Mouse (Mus musculus): ENCODE measurements around the gene Art3. TPM values are rescaled to one million over a fixed set of nuclear protein-coding genes. Genes with fewer than 3 reads are reported as not detected.

Gene Art3
- polyA plus RNA-seq (2014; fragmentation: Nextera tagmentation; extraction: Ambion mirVana) = 1.9 and 4.0 TPM in 2 replicates

DNA sequence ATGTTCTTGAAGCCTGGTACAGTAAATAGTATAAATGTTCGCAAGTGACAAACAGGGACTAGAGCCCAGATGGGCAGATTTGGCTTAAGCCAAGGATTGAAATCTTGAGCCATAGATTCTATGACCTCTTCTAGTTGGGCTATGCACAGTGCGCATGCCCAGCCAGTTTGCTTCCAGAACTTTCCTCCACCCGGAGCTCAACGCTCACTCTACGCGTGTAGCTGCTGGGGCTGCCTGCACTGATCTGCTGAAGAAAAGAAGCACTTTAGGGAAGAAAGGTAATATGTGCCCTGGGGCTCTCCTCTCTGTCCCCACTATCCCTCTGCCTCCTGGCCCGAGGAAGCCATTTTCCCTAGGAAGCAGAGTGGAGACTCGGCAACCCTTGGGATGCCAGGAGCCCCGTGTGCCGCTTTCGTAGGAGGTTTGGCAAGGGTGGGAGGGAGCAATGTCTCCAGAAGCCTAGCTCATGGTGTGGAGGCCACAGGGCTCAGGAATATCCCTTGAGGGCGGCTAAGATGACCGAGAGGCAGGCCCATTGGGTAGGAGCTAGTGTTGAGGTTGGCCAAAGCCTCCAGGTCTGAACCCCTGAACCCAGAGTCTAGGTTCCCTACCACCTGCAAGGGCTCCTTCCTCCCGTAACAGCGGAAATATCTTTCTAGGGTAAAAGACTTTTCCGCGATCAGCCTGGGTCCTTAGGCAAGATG, at the start of gene Art3:
Gene Art3, plus strand, starts transcription at position 193 of the 704 bp plus-strand sequence.
- H3K9me3 ChIP-seq (ENCODE audit: control insufficient read depth, low read depth, low read length) = no peaks in the 10 kb centered on the region
- peak; percentile 44; the same call in 1 of the 2 replicates for ATAC-seq (ENCODE audit: insufficient number of reproducible peaks, insufficient read depth, low FRiP score, low read depth)
- H3K4me2 ChIP-seq (replicated peaks; ENCODE audit: low read depth, low read length) = peak within 1 kb of the TSS; percentile 22
- H3K4me3 ChIP-seq (ENCODE audit: low read depth, low read length) = no peak within 1 kb of the TSS
- no peaks in the 10 kb centered on the region for H3K36me3 ChIP-seq (ENCODE audit: control insufficient read depth, insufficient read depth, low read length)
- no peak within 1 kb of the TSS for H3K9ac ChIP-seq (replicated peaks; ENCODE audit: low read depth, low read length)
- H3K4me1 ChIP-seq (ENCODE audit: control insufficient read depth, insufficient read depth, low read length) = peaks cover 9% of the 10 kb centered on the region; the same call in 1 of the 2 replicates
- 88% methylated on average over 17 of the region's 17 CpGs for WGBS
- peak within 1 kb of the TSS; percentile 94 for H3K27ac ChIP-seq (ENCODE audit: low read length)
- H3K27me3 ChIP-seq (ENCODE audit: control insufficient read depth, insufficient read depth, low read length) = no peaks in the 10 kb centered on the region

GRCm38 (mm10) chr5:92282571-92282970, 49.1 kb upstream of the Art3 start:
- Histone ChIP-seq H3K9me3 (ENCODE audit: control insufficient read depth, low read depth, low read length) (no peaks in the 10 kb centered on the region), H3K27me3 (ENCODE audit: control insufficient read depth, insufficient read depth, low read length) (no peaks in the 10 kb centered on the region), H3K4me3 (ENCODE audit: low read depth, low read length) (no peak overlapping the region), H3K9ac (replicated peaks; ENCODE audit: low read depth, low read length) (no peak overlapping the region), H3K4me2 (replicated peaks; ENCODE audit: low read depth, low read length) (no peak overlapping the region), H3K36me3 (ENCODE audit: control insufficient read depth, insufficient read depth, low read length) (peaks cover 19% of the 10 kb centered on the region), H3K27ac (ENCODE audit: low read length) (no peak overlapping the region), H3K4me1 (ENCODE audit: control insufficient read depth, insufficient read depth, low read length) (no peaks in the 10 kb centered on the region)
- 76% methylated on average over 4 of the region's 4 CpGs for WGBS
- ATAC-seq (ENCODE audit: insufficient number of reproducible peaks, insufficient read depth, low FRiP score, low read depth) = no peak

DNA sequence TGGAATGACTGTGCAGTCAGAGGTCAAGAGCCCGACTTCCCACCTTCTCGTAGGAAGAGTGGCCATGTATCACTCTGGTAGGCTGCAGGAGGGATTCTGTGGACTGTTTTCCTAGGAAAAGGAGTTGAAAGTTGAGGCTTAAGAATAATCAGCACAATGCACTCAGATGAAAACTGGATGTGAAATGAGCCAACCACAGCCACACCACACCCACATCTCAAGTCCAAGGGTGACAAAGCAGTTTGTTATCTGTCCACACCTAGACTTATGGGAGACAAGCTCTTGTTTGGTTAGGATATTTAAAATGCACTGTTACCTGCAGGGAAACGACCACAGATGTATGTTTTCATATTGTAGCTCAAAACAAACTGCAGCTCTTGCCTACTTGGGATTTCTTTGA, 48.5 kb upstream of the Art3 start:
- 45% methylated on average over 3 of the region's 3 CpGs for WGBS
- H3K36me3 ChIP-seq (ENCODE audit: control insufficient read depth, insufficient read depth, low read length) = peaks cover 22% of the 10 kb centered on the region
- no peaks in the 10 kb centered on the region for H3K4me1 ChIP-seq (ENCODE audit: control insufficient read depth, insufficient read depth, low read length)
- ATAC-seq (ENCODE audit: insufficient number of reproducible peaks, insufficient read depth, low FRiP score, low read depth) = no peak
- no peak overlapping the region for H3K27ac ChIP-seq (ENCODE audit: low read length)
- H3K9ac ChIP-seq (replicated peaks; ENCODE audit: low read depth, low read length) = no peak overlapping the region
- no peaks in the 10 kb centered on the region for H3K27me3 ChIP-seq (ENCODE audit: control insufficient read depth, insufficient read depth, low read length)
- H3K4me2 ChIP-seq (replicated peaks; ENCODE audit: low read depth, low read length) = no peak overlapping the region
- H3K4me3 ChIP-seq (ENCODE audit: low read depth, low read length) = no peak overlapping the region
- H3K9me3 ChIP-seq (ENCODE audit: control insufficient read depth, low read depth, low read length) = no peaks in the 10 kb centered on the region

DNA sequence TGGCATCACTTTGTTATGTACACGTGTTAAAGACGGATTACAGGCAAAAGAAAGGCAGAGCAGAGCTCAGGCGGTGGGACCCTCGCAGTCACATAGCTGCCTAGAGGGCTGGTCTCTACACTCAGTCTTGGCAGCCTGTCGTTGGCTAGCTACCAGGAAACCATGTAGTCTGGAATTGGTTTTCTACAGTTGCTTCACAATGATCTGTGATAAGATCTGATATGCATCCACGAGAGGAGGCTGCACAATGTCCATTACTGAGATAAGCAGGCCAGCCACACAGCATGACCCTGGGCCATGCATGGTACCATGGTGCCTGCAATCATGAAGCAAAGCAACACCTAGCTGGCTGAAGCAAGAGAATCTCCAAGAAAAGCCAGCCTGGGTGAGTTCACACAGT, 43.8 kb upstream of the Art3 start:
- Histone ChIP-seq H3K4me1 (ENCODE audit: control insufficient read depth, insufficient read depth, low read length) (no peaks in the 10 kb centered on the region), H3K27ac (ENCODE audit: low read length) (no peak overlapping the region), H3K4me2 (replicated peaks; ENCODE audit: low read depth, low read length) (no peak overlapping the region), H3K9me3 (ENCODE audit: control insufficient read depth, low read depth, low read length) (no peaks in the 10 kb centered on the region), H3K27me3 (ENCODE audit: control insufficient read depth, insufficient read depth, low read length) (no peaks in the 10 kb centered on the region), H3K4me3 (ENCODE audit: low read depth, low read length) (no peak overlapping the region), H3K36me3 (ENCODE audit: control insufficient read depth, insufficient read depth, low read length) (peaks cover 58% of the 10 kb centered on the region), H3K9ac (replicated peaks; ENCODE audit: low read depth, low read length) (no peak overlapping the region)
- 84% methylated on average over 6 of the region's 6 CpGs for WGBS
- no peak for ATAC-seq (ENCODE audit: insufficient number of reproducible peaks, insufficient read depth, low FRiP score, low read depth)

- H3K27me3 ChIP-seq (ENCODE audit: control insufficient read depth, insufficient read depth, low read length) = no peaks in the 10 kb centered on the region
- H3K9ac ChIP-seq (replicated peaks; ENCODE audit: low read depth, low read length) = no peak overlapping the region
- WGBS = 86% methylated on average over 6 of the region's 6 CpGs
- H3K36me3 ChIP-seq (ENCODE audit: control insufficient read depth, insufficient read depth, low read length) = peaks cover 80% of the 10 kb centered on the region
- peak; percentile 37; the same call in 1 of the 2 replicates for ATAC-seq (ENCODE audit: insufficient number of reproducible peaks, insufficient read depth, low FRiP score, low read depth)
- no peaks in the 10 kb centered on the region for H3K9me3 ChIP-seq (ENCODE audit: control insufficient read depth, low read depth, low read length)
- H3K27ac ChIP-seq (ENCODE audit: low read length) = no peak overlapping the region
- H3K4me1 ChIP-seq (ENCODE audit: control insufficient read depth, insufficient read depth, low read length) = no peaks in the 10 kb centered on the region
- H3K4me2 ChIP-seq (replicated peaks; ENCODE audit: low read depth, low read length) = no peak overlapping the region
- H3K4me3 ChIP-seq (ENCODE audit: low read depth, low read length) = no peak overlapping the region
These were observed 39.8 kb upstream of the Art3 start for GRCm38 (mm10) chr5:92291652-92292414.

DNA sequence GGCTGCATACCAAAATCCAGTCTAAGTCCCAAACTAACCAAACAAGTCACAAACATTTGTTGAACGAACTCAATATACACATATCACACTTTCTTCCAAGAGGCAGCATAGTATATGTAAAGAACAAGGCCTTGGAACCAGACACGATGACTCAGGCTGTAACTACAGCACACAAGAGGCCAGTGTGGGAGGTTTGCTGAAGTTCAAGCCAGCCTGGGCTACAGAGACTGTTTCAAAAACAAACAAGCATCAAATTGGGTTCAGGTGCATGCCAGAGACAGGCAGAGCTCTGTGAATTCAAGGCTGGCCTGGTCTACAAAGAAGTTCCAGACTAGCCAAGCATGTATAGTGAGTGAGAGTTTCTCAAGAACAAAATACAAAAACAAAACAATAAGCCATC, 37.1 kb upstream of the Art3 start:
- Histone ChIP-seq H3K27me3 (ENCODE audit: control insufficient read depth, insufficient read depth, low read length) (no peaks in the 10 kb centered on the region), H3K36me3 (ENCODE audit: control insufficient read depth, insufficient read depth, low read length) (peaks cover 77% of the 10 kb centered on the region), H3K9ac (replicated peaks; ENCODE audit: low read depth, low read length) (no peak overlapping the region), H3K4me1 (ENCODE audit: control insufficient read depth, insufficient read depth, low read length) (no peaks in the 10 kb centered on the region), H3K4me3 (ENCODE audit: low read depth, low read length) (no peak overlapping the region), H3K27ac (ENCODE audit: low read length) (no peak overlapping the region), H3K4me2 (replicated peaks; ENCODE audit: low read depth, low read length) (no peak overlapping the region), H3K9me3 (ENCODE audit: control insufficient read depth, low read depth, low read length) (no peaks in the 10 kb centered on the region)
- 92% methylated on average over 2 of the region's 2 CpGs for WGBS
- ATAC-seq (ENCODE audit: insufficient number of reproducible peaks, insufficient read depth, low FRiP score, low read depth) = no peak

GRCm38 (mm10) chr5:92302149-92302840, 29.3 kb upstream of the Art3 start:
- no peaks in the 10 kb centered on the region for H3K9me3 ChIP-seq (ENCODE audit: control insufficient read depth, low read depth, low read length)

GRCm38 (mm10) chr5:92304291-92304690, 27.3 kb upstream of the Art3 start:
- H3K36me3 ChIP-seq (ENCODE audit: control insufficient read depth, insufficient read depth, low read length) = peaks cover 55% of the 10 kb centered on the region
- H3K4me3 ChIP-seq (ENCODE audit: low read depth, low read length) = no peak overlapping the region
- no peak for ATAC-seq (ENCODE audit: insufficient number of reproducible peaks, insufficient read depth, low FRiP score, low read depth)
- H3K9me3 ChIP-seq (ENCODE audit: control insufficient read depth, low read depth, low read length) = no peaks in the 10 kb centered on the region
- H3K4me2 ChIP-seq (replicated peaks; ENCODE audit: low read depth, low read length) = no peak overlapping the region
- peaks cover 7% of the 10 kb centered on the region; the same call in 1 of the 2 replicates for H3K4me1 ChIP-seq (ENCODE audit: control insufficient read depth, insufficient read depth, low read length)
- WGBS = 86% methylated on average over 3 of the region's 3 CpGs
- H3K27me3 ChIP-seq (ENCODE audit: control insufficient read depth, insufficient read depth, low read length) = no peaks in the 10 kb centered on the region
- no peak overlapping the region for H3K9ac ChIP-seq (replicated peaks; ENCODE audit: low read depth, low read length)
- H3K27ac ChIP-seq (ENCODE audit: low read length) = no peak overlapping the region

More at GRCm38 (mm10) chr5:92302149-92302840, 29.3 kb upstream of the Art3 start:
- no peaks in the 10 kb centered on the region for H3K27me3 ChIP-seq (ENCODE audit: control insufficient read depth, insufficient read depth, low read length)
- ATAC-seq (ENCODE audit: insufficient number of reproducible peaks, insufficient read depth, low FRiP score, low read depth) = no peak
- H3K36me3 ChIP-seq (ENCODE audit: control insufficient read depth, insufficient read depth, low read length) = peaks cover 63% of the 10 kb centered on the region
- WGBS = 85% methylated on average over 13 of the region's 13 CpGs
- H3K9ac ChIP-seq (replicated peaks; ENCODE audit: low read depth, low read length) = no peak overlapping the region
- H3K4me2 ChIP-seq (replicated peaks; ENCODE audit: low read depth, low read length) = no peak overlapping the region
- no peak overlapping the region for H3K4me3 ChIP-seq (ENCODE audit: low read depth, low read length)
- no peak overlapping the region for H3K27ac ChIP-seq (ENCODE audit: low read length)
- no peaks in the 10 kb centered on the region for H3K4me1 ChIP-seq (ENCODE audit: control insufficient read depth, insufficient read depth, low read length)
